Mouse (Mus musculus) yolk sac, embryonic 10.5 days (tissue): ENCODE data around the gene Ypel5.

ENCODE experiments used
- DNase-seq: peaks from one replicate; pipeline ENCODE4 v3.0.0-alpha.2; 2017; ENCODE audit warnings: low spot score

Gene Ypel5

DNA sequence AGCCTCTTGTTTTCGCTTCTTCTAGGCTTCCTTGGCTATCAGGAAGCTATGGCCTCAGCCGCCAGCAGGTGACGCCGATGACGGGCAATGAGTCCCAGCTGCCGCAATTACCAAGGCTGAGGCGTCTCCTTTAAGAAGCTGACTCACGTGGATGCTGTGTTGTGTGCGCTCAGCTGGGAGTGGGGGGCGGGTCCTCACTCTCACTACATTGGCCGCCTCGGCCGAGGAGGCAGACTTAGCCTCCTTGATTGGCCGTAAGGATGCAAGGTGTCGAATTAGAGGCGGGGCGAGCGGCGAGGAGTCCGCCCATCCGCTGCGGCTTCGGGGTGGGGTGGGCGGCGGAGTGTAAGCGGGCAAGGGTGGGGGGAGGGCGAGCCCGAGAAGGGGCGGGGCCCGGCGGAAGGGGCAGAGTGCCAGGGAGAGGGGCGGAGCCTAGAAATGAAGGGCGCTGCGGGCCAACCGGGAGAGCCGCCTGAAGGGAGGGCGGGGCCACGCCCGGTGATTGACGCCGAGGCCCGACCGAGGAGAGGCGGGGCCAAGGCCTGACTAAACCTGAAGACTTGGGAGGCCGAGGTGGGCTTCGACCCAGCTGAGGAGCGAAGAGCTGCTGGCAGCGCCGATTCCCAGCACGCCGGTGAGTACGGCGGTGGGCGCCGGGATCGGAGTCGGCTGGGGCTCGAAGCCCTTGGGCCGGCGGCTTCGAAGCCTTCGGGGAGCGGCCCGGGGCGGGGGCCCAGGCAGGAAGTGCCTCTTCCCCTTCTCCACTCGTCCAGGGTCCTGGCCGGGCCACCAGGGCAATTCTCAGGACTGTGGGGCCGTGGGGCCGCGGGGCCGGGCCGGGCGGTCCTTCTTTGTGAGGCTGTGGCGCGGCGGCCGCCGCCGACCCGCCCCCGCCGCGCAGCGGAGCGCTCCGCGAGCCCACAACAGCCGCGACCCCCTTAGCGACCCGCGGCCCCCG, at the start of gene Ypel5:
Gene Ypel5 (plus strand): TSS at position 296 of the 958 bp plus-strand sequence.
- peak; percentile 100 for DNase-seq

- DNase-seq, result no peak
Observed at GRCm38 (mm10) chr17:72787886-72788436, 48.3 kb upstream of the Ypel5 start.

GRCm38 (mm10) chr17:72793278-72793677, 43.0 kb upstream of the Ypel5 start:
- DNase-seq, result no peak

- DNase-seq, result no peak
Observed at GRCm38 (mm10) chr17:72794660-72795059, 41.6 kb upstream of the Ypel5 start.

GRCm38 (mm10) chr17:72795392-72796047, 40.7 kb upstream of the Ypel5 start:
- no peak for DNase-seq

GRCm38 (mm10) chr17:72796506-72796905, 39.7 kb upstream of the Ypel5 start:
- no peak for DNase-seq

GRCm38 (mm10) chr17:72797867-72798266, 38.4 kb upstream of the Ypel5 start:
- peak; percentile 27 for DNase-seq

GRCm38 (mm10) chr17:72809942-72810654, 26.2 kb upstream of the Ypel5 start:
- no peak for DNase-seq

DNA sequence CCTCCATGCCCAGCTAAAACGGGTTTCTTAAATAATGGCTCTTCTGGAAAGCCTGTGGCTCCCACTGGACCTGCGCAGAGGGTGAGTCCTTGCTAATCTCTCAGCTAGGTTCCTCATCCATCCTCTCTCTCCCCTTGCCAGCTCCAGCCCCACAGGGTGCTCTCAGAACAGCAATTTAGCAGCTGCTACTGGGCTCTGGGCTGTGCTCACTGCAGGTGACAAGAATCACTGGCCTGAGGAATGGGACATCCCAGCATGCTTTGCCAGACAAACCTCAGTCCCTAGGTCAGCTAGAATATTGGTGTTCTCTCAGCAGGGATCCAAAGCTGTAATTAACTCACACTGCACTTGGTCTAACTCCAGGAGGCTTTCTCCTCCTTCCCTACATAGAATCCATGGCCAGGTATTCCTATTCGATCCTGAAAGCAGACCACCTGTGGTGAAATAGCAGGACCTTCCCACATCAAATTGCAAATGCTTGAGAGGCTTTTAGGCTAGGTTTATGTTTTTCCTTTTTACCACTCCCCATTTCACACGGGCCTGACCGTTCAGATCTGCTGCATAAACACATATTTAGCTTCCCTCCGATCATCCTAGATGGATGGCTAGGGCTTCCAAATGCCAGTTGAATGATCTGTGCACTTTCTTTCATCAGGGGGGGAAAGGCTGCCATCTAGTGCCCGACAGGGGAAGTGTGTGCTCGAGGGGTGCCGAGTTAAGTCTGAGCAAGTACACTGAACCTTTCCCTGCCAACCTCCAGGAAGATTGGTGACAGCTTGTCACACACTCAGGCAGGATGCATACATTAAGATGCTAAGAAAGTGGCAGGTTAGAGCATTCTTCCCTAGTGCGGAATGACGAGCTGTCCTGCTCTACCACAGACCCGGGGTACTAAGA, 22.6 kb upstream of the Ypel5 start:
- DNase-seq, result peak; percentile 20

DNA sequence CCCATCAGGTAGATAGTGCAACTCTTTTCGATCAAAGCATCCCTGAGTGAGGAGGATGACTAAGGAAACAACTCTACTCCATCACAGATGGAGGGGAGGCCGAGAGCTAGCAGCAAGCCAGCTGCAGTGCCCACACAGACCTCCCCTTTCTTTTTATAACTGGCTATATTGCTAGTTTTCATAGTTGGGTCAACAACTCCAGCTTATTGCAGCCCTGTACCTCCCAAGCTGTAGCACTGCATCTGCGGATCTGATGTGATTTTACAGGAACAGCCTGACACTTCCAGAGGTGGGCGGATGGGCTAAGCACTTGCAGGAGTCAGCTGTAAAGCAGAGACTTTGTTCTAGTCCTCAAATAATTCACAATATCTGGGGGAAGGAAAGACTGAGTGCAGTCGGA, 18.7 kb upstream of the Ypel5 start:
- DNase-seq, result no peak

DNA sequence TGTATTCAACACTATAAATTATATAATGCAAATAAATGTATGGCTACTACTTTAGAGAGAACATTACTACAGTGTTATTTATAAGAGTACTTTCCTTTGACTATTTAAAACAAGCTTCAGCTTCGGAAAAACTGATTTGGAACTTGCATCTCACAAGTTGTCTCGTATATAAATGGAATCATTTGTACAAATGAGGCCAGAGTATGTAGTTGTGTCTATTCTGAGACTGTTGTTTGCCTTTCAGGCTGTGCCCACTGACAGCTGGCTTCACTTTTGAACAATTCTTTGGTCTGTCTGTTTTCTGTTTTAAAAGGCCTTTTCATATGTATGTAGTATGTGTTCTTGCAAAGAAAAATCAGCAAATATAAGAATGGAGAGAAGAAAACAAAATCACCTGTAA, 16.5 kb upstream of the Ypel5 start:
- no peak for DNase-seq

DNA sequence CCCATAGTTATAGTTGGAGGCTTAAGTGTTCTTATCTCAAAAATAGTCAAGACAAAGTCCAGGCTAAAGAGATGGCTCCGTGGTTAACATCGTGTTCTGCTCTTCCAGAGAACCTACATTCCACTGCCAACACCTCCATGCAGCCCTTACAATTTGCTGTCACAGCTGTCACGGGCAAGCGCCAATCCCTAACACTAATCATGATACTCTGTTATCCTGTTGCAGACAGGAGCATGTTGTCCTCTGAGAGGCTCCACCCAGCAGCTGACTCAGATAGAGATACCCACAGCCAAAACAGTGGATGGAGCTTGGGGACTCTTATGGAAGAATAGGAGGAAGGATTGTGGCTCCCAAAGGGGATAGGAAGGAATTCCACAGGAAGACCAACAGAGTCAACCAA, 15.8 kb upstream of the Ypel5 start:
- no peak for DNase-seq

DNA sequence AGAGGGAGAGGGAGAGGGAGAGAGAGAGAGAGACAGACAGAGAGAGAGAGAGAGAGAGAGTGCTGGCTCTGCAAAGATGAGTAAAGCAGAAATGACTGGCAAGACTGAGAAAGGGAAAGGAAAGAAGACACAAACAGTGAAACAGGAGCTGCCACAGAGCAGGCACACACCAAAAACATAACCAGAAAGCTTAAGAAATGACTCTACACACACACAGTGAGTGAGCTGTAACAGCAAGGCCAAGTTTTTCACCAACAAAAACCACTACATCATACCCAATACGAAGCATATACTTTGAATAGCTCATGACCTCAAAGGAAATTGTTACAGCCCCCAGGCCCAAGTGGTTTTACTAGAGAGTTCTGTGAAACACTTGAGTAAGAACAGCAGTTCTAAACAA, 14.3 kb upstream of the Ypel5 start:
- DNase-seq, result no peak

DNA sequence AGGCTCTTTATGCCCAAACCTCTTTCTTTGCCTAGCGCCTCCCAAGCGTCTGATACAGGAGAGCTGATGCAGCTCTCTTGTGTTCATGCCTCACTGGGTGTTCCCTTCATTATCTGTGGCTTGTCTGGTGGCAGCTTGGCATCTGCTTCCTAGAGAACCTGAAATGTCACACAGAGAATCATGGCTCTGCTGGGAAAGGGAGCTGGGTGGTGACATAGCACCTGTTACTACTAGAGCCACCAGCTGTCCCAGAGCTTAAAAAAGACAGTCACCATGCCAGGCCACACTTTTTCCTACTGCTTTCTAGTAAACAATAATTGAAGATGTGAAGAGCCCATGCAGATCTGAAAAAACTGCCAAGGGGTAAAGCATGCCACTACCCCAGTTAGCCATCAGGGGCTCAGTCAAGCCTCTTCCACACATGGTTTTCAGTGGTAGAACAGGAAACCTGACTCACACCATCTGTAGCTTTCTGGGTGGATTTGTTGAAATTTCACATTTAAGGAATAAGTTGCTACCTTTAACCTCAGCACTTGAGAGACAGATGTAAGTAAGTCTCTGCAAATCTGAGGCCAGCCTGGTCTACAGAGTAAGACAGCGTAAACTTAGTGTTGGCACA, 9.2 kb upstream of the Ypel5 start:
- no peak for DNase-seq

- DNase-seq, result peak; percentile 32
Observed at GRCm38 (mm10) chr17:72828027-72828678, 8.1 kb upstream of the Ypel5 start.

GRCm38 (mm10) chr17:72828687-72829086, 7.6 kb upstream of the Ypel5 start:
- no peak for DNase-seq

DNA sequence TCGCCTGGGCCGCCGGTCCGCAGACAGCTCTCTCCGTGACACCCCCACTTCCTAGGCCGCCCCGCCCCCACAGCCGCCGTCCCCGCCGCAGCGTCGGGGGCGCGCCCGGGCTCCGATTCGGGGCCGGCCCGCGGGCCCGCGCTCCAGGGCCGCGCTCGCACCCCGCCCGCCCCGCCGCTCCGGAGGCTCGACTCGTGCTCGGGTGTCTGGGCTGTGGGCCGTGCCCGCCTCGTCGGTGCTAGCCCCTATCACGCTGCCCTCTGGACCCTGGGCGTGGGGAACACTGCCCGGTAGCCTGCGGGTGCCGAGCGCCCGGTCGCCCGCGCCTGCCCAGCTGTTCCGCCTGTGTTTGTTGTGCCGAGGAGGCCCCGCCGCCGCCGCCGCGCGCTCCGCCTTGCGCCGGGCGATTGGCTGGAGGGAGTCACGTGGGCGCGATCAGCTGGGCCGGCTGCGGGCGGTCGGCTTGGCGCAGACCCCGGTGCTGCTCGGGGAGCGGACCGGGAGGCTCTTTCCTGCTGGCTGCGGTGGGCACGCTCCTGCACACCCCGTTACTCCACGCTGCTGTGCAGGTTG, 973 bp downstream of the Ypel5 start:
- DNase-seq, result peak; percentile 91

DNA sequence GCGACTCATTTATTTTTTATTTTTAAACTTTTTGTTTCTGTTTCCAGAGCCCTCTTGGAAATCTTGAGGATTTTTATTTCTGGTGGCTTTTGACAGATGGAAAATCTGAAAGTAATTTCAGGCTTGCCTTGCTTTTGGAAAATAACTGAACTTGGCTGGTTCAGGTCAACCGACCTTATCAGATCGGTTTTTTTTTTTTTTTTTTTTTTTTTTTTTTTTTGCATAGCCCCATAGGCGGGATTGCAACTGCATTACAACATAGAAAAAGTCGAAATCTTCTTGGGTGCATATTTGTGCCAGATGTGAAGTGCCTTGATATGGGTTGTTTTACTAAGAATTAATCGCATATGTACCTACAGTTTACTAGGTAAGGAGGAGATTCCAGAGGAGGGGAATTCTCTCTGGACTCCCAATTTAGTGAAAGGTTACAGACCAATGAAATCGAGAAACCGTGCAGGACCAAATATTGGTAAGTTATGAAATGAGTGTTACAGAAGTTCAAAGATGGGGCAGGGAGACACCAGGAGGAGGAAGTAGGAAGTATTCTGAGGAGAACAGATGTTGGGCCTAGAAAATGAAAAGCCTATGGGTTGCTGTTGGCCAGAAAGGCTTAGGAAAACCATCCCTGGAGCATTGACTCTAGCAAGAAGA, 1.7 kb downstream of the Ypel5 start:
- DNase-seq, result no peak

DNA sequence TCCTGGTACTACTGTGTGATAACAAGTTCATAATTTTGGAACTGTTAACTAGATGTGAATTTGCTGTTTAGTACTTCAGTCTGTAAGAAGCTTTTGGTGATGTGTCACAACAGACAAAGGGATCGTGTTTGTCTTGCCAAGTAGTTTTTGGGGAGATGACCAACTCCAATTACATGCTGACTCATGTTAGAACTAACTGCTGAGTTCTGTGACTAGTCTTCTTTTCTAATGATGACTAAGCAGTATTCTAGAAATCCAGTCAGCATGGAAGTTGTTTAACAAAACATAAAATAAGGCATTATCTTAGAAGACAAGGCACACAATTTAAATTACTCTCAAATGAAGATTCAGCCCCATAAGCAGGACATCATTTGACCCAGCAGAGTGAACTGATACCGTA, 2.7 kb downstream of the Ypel5 start:
- no peak for DNase-seq
